Comparison of ENCODE assay signal across 16 mouse cellular contexts in the genomic region with DNA sequence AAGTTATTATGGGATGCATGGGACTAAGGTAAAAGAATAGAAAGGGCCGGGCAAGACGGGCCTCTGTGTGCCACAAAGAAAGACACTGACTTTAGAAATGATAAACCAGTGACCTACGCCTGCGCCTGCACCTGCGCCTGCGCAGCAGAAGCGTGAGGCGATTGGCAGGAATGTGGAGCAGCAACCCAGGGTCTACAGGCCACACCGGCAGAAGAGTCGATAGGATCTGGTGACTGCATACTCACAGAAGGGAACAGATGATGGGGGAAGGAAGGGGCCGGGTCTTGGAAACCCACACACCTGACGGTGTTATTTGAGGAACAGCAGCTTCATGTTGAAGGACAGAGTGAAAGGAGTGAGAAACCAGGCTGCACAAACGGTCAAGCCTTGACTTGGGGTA. TPM values are rescaled to one million over a fixed set of nuclear protein-coding genes. Genes with fewer than 3 reads are reported as not detected.
A peak's percentile ranks its signal among the peaks of the same experiment; 100 is the strongest.
DNase-seq lines count a peak whose midpoint lies in the region; ATAC-seq lines count a peak whose summit lies in the region.
"Had no signal": no experiment of that assay in that cellular context is flagged by ENCODE, and none has a peak within 500 bp of the region (broad histone marks: within the 10 kb centered on the region; RNA-seq: fewer than 3 reads in every experiment).

No protein-coding gene starts in this region.

- H3K27ac ChIP-seq in heart, embryonic 14.5 days (replicated peaks in 1 of 2; ENCODE audit: control insufficient read depth in 1 of 2, insufficient read depth in 1 of 2, low read depth in 2 of 2, low read length in 2 of 2) = no peak overlapping the region
- H3K27ac ChIP-seq in midbrain, embryonic 15.5 days = no peak overlapping the region
- H3K27ac ChIP-seq in midbrain, embryonic 16.5 days (ENCODE audit: low read length) = no peak overlapping the region
- H3K27ac ChIP-seq in hindbrain, embryonic 15.5 days (replicated peaks) = no peak overlapping the region
- H3K27ac ChIP-seq in intestine, embryonic 15.5 days = no peak overlapping the region
- H3K27ac ChIP-seq: embryonic facial prominence, embryonic 15.5 days; kidney, postnatal 0 days; limb, embryonic 13.5 days; liver, embryonic 15.5 days had no signal

- peaks cover 10 to 12% of the 10 kb centered on the region in 2 experiments for H3K4me1 ChIP-seq in heart, embryonic 14.5 days (ENCODE audit: control insufficient read depth in 2 of 2, insufficient read depth in 2 of 2, low read length in 2 of 2)
- peaks cover 7% of the 10 kb centered on the region for H3K4me1 ChIP-seq in midbrain, embryonic 15.5 days
- peaks cover 9% of the 10 kb centered on the region; the same call in 1 of the 2 replicates for H3K4me1 ChIP-seq in midbrain, embryonic 16.5 days (ENCODE audit: control insufficient read depth, insufficient read depth, low read length)
- peaks cover 9% of the 10 kb centered on the region for H3K4me1 ChIP-seq in hindbrain, embryonic 15.5 days (replicated peaks)
- 0 out of 2 replicates have a peak, but pooled peaks cover 4% of the 10 kb centered on the region for H3K4me1 ChIP-seq in intestine, embryonic 15.5 days (replicated peaks)
- H3K4me1 ChIP-seq: liver, embryonic 15.5 days had no signal

- no peaks in the 10 kb centered on the region for H3K27me3 ChIP-seq in heart, embryonic 14.5 days (ENCODE audit: control insufficient read depth, insufficient read depth, low read length)
- H3K27me3 ChIP-seq in midbrain, embryonic 15.5 days (replicated peaks) = no peaks in the 10 kb centered on the region
- no peaks in the 10 kb centered on the region for H3K27me3 ChIP-seq in midbrain, embryonic 16.5 days (ENCODE audit: control insufficient read depth, insufficient read depth, low read depth, low read length)
- no peaks in the 10 kb centered on the region for H3K27me3 ChIP-seq in hindbrain, embryonic 15.5 days
- H3K27me3 ChIP-seq in intestine, embryonic 15.5 days (replicated peaks) = no peaks in the 10 kb centered on the region
- H3K27me3 ChIP-seq: embryonic facial prominence, embryonic 15.5 days; limb, embryonic 13.5 days; liver, embryonic 15.5 days had no signal

- no peaks in the 10 kb centered on the region for H3K9me3 ChIP-seq in heart, embryonic 14.5 days (ENCODE audit: control insufficient read depth, low read length)
- H3K9me3 ChIP-seq in midbrain, embryonic 15.5 days = no peaks in the 10 kb centered on the region
- H3K9me3 ChIP-seq in midbrain, embryonic 16.5 days (replicated peaks; ENCODE audit: control insufficient read depth, low read length, poor library complexity, severe bottlenecking) = no peaks in the 10 kb centered on the region
- H3K9me3 ChIP-seq in hindbrain, embryonic 15.5 days = no peaks in the 10 kb centered on the region
- no peaks in the 10 kb centered on the region for H3K9me3 ChIP-seq in intestine, embryonic 15.5 days
- H3K9me3 ChIP-seq: embryonic facial prominence, embryonic 15.5 days; limb, embryonic 13.5 days; liver, embryonic 15.5 days had no signal

- 59% methylated on average over 13 of the region's 13 CpGs for WGBS in heart, embryonic 14.5 days
- 89% methylated on average over 13 of the region's 13 CpGs for WGBS in midbrain, embryonic 15.5 days
- WGBS in midbrain, embryonic 16.5 days = 87% methylated on average over 13 of the region's 13 CpGs
- WGBS in hindbrain, embryonic 15.5 days = 88% methylated on average over 13 of the region's 13 CpGs
- WGBS in intestine, embryonic 15.5 days = 87% methylated on average over 13 of the region's 13 CpGs

- ATAC-seq in heart, embryonic 14.5 days (ENCODE audit: insufficient number of reproducible peaks, insufficient read depth, low FRiP score, low read depth) = no peak
- peak; percentile 50 for ATAC-seq in midbrain, embryonic 15.5 days (replicated peaks)
- no peak for ATAC-seq in midbrain, embryonic 16.5 days
- 0 out of 2 replicates have a peak, but pooled peaks have one; percentile 30 for ATAC-seq in hindbrain, embryonic 15.5 days (ENCODE audit: low FRiP score, low read depth)
- ATAC-seq in intestine, embryonic 15.5 days = no peak

- H3K4me3 ChIP-seq in heart, embryonic 14.5 days (ENCODE audit: control insufficient read depth in 1 of 2, insufficient read depth in 1 of 2, low read depth in 1 of 2, low read length in 2 of 2) = no peak overlapping the region
- no peak overlapping the region for H3K4me3 ChIP-seq in midbrain, embryonic 15.5 days
- no peak overlapping the region for H3K4me3 ChIP-seq in midbrain, embryonic 16.5 days (ENCODE audit: low read depth, low read length)
- H3K4me3 ChIP-seq in hindbrain, embryonic 15.5 days = no peak overlapping the region
- no peak overlapping the region for H3K4me3 ChIP-seq in intestine, embryonic 15.5 days (replicated peaks)
- H3K4me3 ChIP-seq: embryonic facial prominence, embryonic 15.5 days; limb, embryonic 13.5 days; liver, embryonic 15.5 days had no signal

- H3K4me2 ChIP-seq in heart, embryonic 14.5 days (ENCODE audit: low read length) = 0 out of 2 replicates have a peak overlapping the region, but pooled peaks have one; percentile 4
- no peak overlapping the region for H3K4me2 ChIP-seq in midbrain, embryonic 15.5 days
- no peak overlapping the region for H3K4me2 ChIP-seq in midbrain, embryonic 16.5 days (ENCODE audit: low read length)
- no peak overlapping the region for H3K4me2 ChIP-seq in hindbrain, embryonic 15.5 days
- H3K4me2 ChIP-seq in intestine, embryonic 15.5 days (replicated peaks) = no peak overlapping the region
- H3K4me2 ChIP-seq: embryonic facial prominence, embryonic 15.5 days; heart, embryonic 11.5 days; limb, embryonic 13.5 days; liver, embryonic 15.5 days had no signal

- H3K9ac ChIP-seq in heart, embryonic 14.5 days (ENCODE audit: low read length) = no peak overlapping the region
- no peak overlapping the region for H3K9ac ChIP-seq in midbrain, embryonic 15.5 days
- H3K9ac ChIP-seq in midbrain, embryonic 16.5 days (ENCODE audit: low read depth, low read length) = no peak overlapping the region
- H3K9ac ChIP-seq in hindbrain, embryonic 15.5 days = no peak overlapping the region
- H3K9ac ChIP-seq in intestine, embryonic 15.5 days = no peak overlapping the region
- H3K9ac ChIP-seq: embryonic facial prominence, embryonic 15.5 days; limb, embryonic 13.5 days; liver, embryonic 15.5 days had no signal

- no peaks in the 10 kb centered on the region for H3K36me3 ChIP-seq in heart, embryonic 14.5 days (ENCODE audit: control insufficient read depth, insufficient read depth, low read length)
- H3K36me3 ChIP-seq in midbrain, embryonic 15.5 days (replicated peaks) = no peaks in the 10 kb centered on the region
- no peaks in the 10 kb centered on the region for H3K36me3 ChIP-seq in midbrain, embryonic 16.5 days (ENCODE audit: control insufficient read depth, insufficient read depth, low read length)
- no peaks in the 10 kb centered on the region for H3K36me3 ChIP-seq in hindbrain, embryonic 15.5 days
- H3K36me3 ChIP-seq in intestine, embryonic 15.5 days = no peaks in the 10 kb centered on the region
- H3K36me3 ChIP-seq: embryonic facial prominence, embryonic 15.5 days; limb, embryonic 13.5 days; liver, embryonic 15.5 days had no signal

- no peak for DNase-seq in heart, adult 18-20 months
- peak; percentile 69 for DNase-seq in yolk sac, embryonic 10.5 days (ENCODE audit: low spot score)
- DNase-seq: adrenal gland, postnatal 14 days; cerebellum, adult 9-11 months; gastrocnemius, postnatal 10 days; thymus, adult 2 months had no signal

RNA-seq across cellular contexts. Expression of a gene that starts 24.3 kb away (rescaled TPM):
- polyA plus RNA-seq in heart, embryonic 14.5 days (2014; fragmentation: Nextera tagmentation; extraction: Ambion mirVana) = 33.1 and 33.9 TPM in 2 replicates
- total RNA-seq in heart, adult 18-20 months (2021) = 10 to 100 TPM; 11.4 to 13.5 TPM
- 25.1 and 25.8 TPM in 2 replicates for polyA plus RNA-seq in midbrain, embryonic 15.5 days (2015; fragmentation: Nextera tagmentation; extraction: Ambion mirVana)
- polyA plus RNA-seq in midbrain, embryonic 16.5 days (2015; fragmentation: Nextera tagmentation; extraction: Ambion mirVana) = 24.3 and 26.4 TPM in 2 replicates
- 25.4 and 27.5 TPM in 2 replicates for polyA plus RNA-seq in hindbrain, embryonic 15.5 days (2015; fragmentation: Nextera tagmentation; extraction: Ambion mirVana)
- 85.2 and 93.9 TPM in 2 replicates for polyA plus RNA-seq in intestine, embryonic 15.5 days (2015; fragmentation: Nextera tagmentation; extraction: Ambion mirVana)

Comparison
In these comparisons a context has a peak if more than half of its experiments do, and no peak if none do; other contexts are left out.
1. ATAC-seq: peak in midbrain, embryonic 15.5 days (single experiment) and hindbrain, embryonic 15.5 days (single experiment); none in heart, embryonic 14.5 days (single experiment), midbrain, embryonic 16.5 days (single experiment) and intestine, embryonic 15.5 days (single experiment).